Mouse (Mus musculus) right cerebral cortex, postnatal 4 days (tissue): Measurements from ENCODE around the gene Krtap5-3.
"Not testable (repeated sequence)": the region's sequence is repeated elsewhere in the genome, so short reads cannot be mapped to it uniquely, and the experiment has no call there.

Source experiments
- DNase-seq: peaks from one replicate; pipeline ENCODE4 v3.0.0-alpha.2; 2022

The Krtap5-3 gene

GRCm38 (mm10) chr7:142201064-142201463 lies at the start of gene Krtap5-3:
Gene Krtap5-3, plus strand, starts transcription at chr7:142201364.
- no peak for DNase-seq

DNA sequence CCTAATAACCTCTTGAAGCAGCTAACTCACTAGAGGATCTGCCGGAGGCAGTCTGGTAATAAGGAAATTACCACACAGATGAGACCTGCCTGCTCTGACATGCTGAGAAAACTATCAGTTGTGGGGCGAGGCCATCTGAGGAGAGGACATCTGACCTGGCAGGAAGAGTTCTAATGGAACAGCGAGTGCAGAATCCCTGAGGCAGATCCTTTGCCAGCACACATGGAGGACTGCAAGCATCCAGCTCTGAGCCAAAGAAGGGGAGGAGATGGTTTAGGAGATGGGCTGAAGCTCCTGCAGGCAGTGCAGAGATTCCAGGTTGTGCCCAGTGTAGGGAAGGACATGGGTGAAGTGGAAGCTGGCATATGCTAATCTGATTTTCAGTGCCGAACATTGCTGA lies 49.0 kb upstream of the Krtap5-3 start:
- no peak for DNase-seq

DNA sequence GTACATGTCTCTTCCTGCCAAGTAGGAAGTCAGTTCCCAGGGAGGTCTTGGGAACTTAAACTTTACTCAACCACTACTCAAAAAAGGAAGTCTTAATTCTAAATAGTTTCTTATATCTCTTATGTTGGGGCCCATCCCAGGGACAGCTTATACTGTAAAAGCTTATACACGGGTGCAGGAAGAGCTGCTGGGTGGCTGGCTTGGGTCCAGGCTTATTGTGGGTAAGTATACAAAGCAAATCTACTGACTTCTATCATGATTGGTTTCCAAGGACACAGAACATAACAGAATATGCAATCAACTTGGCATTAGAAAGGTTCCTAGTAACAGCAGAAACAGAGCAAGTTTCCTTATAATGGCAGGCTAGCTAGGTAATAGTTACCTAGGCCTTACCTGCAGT lies 45.9 kb upstream of the Krtap5-3 start:
- DNase-seq, result no peak

- not testable (repeated sequence) for DNase-seq
Measured at GRCm38 (mm10) chr7:142157013-142157412, 44.2 kb upstream of the Krtap5-3 start, which contains the start of gene Gm29735. Gene Gm29735, minus strand, starts transcription at chr7:142157113.

- DNase-seq, result no peak
Measured at GRCm38 (mm10) chr7:142159366-142159765, 41.8 kb upstream of the Krtap5-3 start.

- not testable (repeated sequence) for DNase-seq
Measured at GRCm38 (mm10) chr7:142165639-142166038, 35.5 kb upstream of the Krtap5-3 start, which contains the start of gene Gm4553. Gene Gm4553, minus strand, starts transcription at chr7:142165739.

DNA sequence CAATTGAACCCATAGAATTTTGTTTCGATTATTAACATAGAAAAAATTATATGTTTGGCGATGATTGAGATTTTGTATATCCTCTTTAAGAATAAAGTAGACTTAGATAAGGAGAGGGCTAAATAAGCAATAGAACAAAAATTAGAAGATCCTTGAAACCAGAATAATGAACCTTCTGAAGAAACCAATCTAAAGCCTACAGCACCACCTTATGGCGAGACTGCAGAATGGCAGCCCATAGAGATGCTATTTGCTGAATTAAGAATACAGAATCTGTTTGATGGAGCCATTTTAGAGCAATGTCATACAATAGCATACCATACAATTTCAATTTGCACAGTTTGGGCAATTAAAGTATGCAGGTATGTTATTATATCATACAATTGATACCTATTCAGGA lies 31.3 kb upstream of the Krtap5-3 start:
- no peak for DNase-seq

GRCm38 (mm10) chr7:142175905-142176304 lies 25.3 kb upstream of the Krtap5-3 start, which contains the start of gene Krtap5-2:
Gene Krtap5-2, minus strand, starts transcription at chr7:142176005.
- not testable (repeated sequence) for DNase-seq

DNA sequence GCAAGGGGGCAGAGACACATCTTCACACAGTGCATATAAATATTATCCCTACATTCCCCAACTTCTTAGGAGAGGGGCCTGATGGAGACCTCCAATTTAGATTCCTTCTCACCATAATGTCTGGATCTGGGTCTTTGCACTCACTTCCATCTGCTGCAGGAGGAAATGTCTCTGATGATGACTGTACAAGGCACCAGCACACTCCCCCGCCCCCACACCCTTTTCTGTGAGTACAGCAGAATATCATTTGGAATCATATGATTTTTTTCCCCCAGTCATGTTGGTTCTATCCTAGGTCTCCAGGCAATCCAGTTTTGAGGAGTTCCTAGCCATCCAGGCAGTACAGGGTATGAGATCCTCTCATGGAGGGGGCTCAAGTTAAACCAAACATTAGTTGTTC lies 22.5 kb upstream of the Krtap5-3 start:
- no peak for DNase-seq

GRCm38 (mm10) chr7:142181021-142181420 lies 20.1 kb upstream of the Krtap5-3 start:
- no peak for DNase-seq

- DNase-seq, result no peak
Measured at GRCm38 (mm10) chr7:142188156-142188555, 13.0 kb upstream of the Krtap5-3 start.

- no peak for DNase-seq
Measured at GRCm38 (mm10) chr7:142190289-142190688, 10.9 kb upstream of the Krtap5-3 start, which contains the start of gene Gm10153. Gene Gm10153, minus strand, starts transcription at chr7:142190389.

DNA sequence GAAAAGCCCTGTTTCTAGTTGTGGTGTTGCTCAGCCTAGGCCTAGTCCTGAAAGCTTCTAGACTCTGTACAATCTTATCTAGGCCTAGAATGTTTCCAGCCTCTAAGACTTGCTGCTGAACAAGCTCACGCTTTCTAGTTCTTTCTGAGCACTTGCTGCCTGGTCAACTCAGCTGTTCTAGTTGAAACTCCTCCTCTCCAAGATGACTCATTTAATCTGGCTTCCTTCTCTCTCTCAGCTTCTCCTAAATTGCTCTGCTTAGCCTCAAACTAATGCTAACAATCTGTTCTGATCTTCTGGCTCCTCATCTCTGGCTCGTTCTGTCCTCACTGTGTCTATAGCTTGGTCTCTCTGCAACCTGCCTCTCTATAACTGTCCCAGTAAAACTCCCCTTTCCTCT lies 2.4 kb upstream of the Krtap5-3 start:
- DNase-seq, result no peak

- no peak for DNase-seq
Measured at GRCm38 (mm10) chr7:142205488-142205887, 4.3 kb downstream of the Krtap5-3 start.

GRCm38 (mm10) chr7:142206891-142207290 lies 5.7 kb downstream of the Krtap5-3 start:
- not testable (repeated sequence) for DNase-seq

GRCm38 (mm10) chr7:142211559-142211958 lies 10.4 kb downstream of the Krtap5-3 start, which contains the start of gene Gm7579:
Gene Gm7579, plus strand, starts transcription at chr7:142211859.
- DNase-seq, result no peak

GRCm38 (mm10) chr7:142212136-142212535 lies 11.0 kb downstream of the Krtap5-3 start:
- DNase-seq, result not testable (repeated sequence)

GRCm38 (mm10) chr7:142224518-142224917 lies 23.4 kb downstream of the Krtap5-3 start:
- no peak for DNase-seq

DNA sequence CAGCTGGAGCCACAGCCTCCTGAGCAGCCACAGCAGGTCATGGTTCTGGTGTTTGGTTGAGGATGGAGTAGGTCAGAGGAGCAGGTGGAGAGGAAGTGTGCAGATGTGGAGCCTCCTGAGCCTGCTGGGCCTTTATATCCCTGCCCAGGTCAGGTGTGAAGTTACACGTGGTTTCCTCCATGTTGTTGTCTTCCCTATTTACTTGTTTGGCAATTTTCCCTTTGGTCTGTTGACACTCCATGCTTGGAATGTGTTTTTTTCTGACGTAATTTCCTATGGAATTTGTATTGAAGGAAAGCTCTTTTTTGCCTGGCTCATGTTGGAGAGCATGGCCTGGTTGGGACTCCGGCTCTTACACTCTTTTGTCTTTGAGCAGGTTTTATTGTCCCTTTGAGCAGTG lies 28.7 kb downstream of the Krtap5-3 start, which contains the start of gene Krtap5-5:
Krtap5-5 (minus strand) TSS at position 101 of the 400 bp plus-strand sequence.
- DNase-seq, result not testable (repeated sequence)

DNA sequence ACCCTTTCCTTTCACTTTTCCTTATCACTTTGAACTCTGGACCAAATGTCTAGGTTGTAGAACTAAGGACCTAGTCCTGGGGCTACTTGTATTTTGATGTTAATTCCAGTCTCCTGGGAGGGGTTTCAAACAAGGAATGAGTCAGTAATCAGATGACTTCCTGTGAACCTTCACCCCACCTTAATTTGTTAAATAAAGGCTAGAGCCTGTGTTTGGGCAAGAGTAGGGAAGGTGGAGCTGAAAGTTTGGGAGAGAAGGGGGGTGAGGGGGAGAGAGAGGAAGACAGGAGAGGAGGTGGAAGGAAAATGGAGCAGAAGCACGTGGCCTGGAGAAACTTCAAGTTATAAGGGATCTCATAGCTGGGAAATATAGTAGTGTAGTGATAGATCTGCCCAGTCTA lies 30.4 kb downstream of the Krtap5-3 start:
- DNase-seq, result no peak

- no peak for DNase-seq
Measured at GRCm38 (mm10) chr7:142240978-142241377, 39.8 kb downstream of the Krtap5-3 start, which contains the start of gene Gm40460. Gene Gm40460, minus strand, starts transcription at chr7:142241078.

GRCm38 (mm10) chr7:142249824-142250223 lies 48.7 kb downstream of the Krtap5-3 start:
- peak; percentile 36 for DNase-seq
